Mouse (Mus musculus) heart, postnatal 0 days (tissue): ENCODE measurements around the gene Chtf18. TPM values are rescaled to one million over a fixed set of nuclear protein-coding genes. Genes with fewer than 3 reads are reported as not detected.

Experiments
- ATAC-seq: fragments of 200-750 bp; cut with Nextera tagmentation; 2 replicates; pipeline ENCODE4 v1.8.0; 2017; ENCODE audit warnings: low read depth, moderate number of reproducible peaks, moderate library complexity; ENCODE audit not compliant: insufficient read depth
- DNase-seq: peaks from one replicate; pipeline ENCODE4 v3.0.0-alpha.2; 2016; ENCODE audit warnings: low spot score
- H3K27ac ChIP-seq: fragments of 300-500 bp; sonication (generic); 2 replicates; pipeline ENCODE4 v1.5.1; 2014; ENCODE audit warnings: low read depth, mild to moderate bottlenecking
- H3K27me3 ChIP-seq: fragments of 300-500 bp; sonication (generic); 2 replicates; pipeline ENCODE4 v1.6.1; 2014; ENCODE audit warnings: low read length, mixed read lengths; ENCODE audit not compliant: control insufficient read depth, insufficient read depth
- H3K36me3 ChIP-seq: fragments of 300-500 bp; sonication (generic); replicated peaks from 2 replicates; pipeline ENCODE4 v1.6.1; 2014; ENCODE audit warnings: low read length, mixed read lengths; ENCODE audit not compliant: control insufficient read depth, insufficient read depth
- H3K4me1 ChIP-seq: fragments of 300-500 bp; sonication (generic); 2 replicates; pipeline ENCODE4 v1.6.1; 2014; ENCODE audit warnings: antibody characterized with exemption; ENCODE audit not compliant: control insufficient read depth, insufficient read depth
- H3K4me2 ChIP-seq: fragments of 300-500 bp; sonication (generic); 2 replicates; pipeline ENCODE4 v1.6.1; 2014; ENCODE audit warnings: low read depth, mild to moderate bottlenecking, low read length, moderate library complexity
- H3K4me3 ChIP-seq: fragments of 300-500 bp; sonication (generic); 2 replicates; pipeline ENCODE4 v1.5.1; 2014; ENCODE audit warnings: low read depth, low read length
- H3K9ac ChIP-seq: fragments of 300-500 bp; sonication (generic); replicated peaks from 2 replicates; pipeline ENCODE4 v1.6.1; 2014; ENCODE audit warnings: low read depth, low read length, mixed read lengths
- H3K9me3 ChIP-seq: fragments of 300-500 bp; sonication (generic); replicated peaks from 2 replicates; pipeline ENCODE4 v1.6.1; 2016; ENCODE audit warnings: low read length; ENCODE audit not compliant: control insufficient read depth
- CTCF ChIP-seq: IDR thresholded peaks from 2 replicates; pipeline ENCODE4 v1.5.1; 2016; ENCODE audit warnings: antibody characterized with exemption, control low read depth, low read depth
- EP300 ChIP-seq: IDR thresholded peaks from 2 replicates; pipeline ENCODE4 v1.6.1; 2016; ENCODE audit warnings: antibody characterized with exemption, low read depth
- WGBS: fragments of 180-500 bp; shearing (Covaris S2); extraction: QIAGEN DNeasy Blood & Tissue Kit; methylation state at CpG from one replicate; pipeline ENCODE4 v1.1.7; 2014; 5-methylcytosine and 5-hydroxymethylcytosine counted together
- polyA plus RNA-seq: library from polyadenylated mRNA; unstranded; fragments of >200 nt; fragmentation: Nextera tagmentation; extraction: Ambion mirVana; gene quantifications from 2 replicates; pipeline ENCODE4 v1.2.1, GENCODE M21; 2015
- total RNA-seq: library from RNA; depleted of rRNA; stranded (reverse); fragments of >200 nt; gene quantifications from 2 replicates; pipeline ENCODE4 v1.2.3, GENCODE M21; 2014; ENCODE audit warnings: low replicate concordance

The Chtf18 gene
- total and polyA plus RNA-seq, 2 experiments from 2014 or later: 3.9 to 9.1 TPM

- Histone ChIP-seq H3K4me1 (no peaks in the 10 kb centered on the region), H3K27ac (no peak overlapping the region), H3K9ac (no peak overlapping the region), H3K27me3 (no peaks in the 10 kb centered on the region), H3K4me2 (no peak overlapping the region), H3K9me3 (no peaks in the 10 kb centered on the region), H3K36me3 (no peaks in the 10 kb centered on the region), H3K4me3 (no peak overlapping the region)
- ATAC-seq (no peak), DNase-seq (no peak)
- TF ChIP-seq EP300 (no peak), CTCF (no peak)
- WGBS: 33% methylated on average over 4 of the region's 4 CpGs
Observed at GRCm38 (mm10) chr17:25755627-25756377, 28.6 kb upstream of the Chtf18 start.

- H3K27ac ChIP-seq: no peak overlapping the region
- no peaks in the 10 kb centered on the region for H3K9me3 ChIP-seq
- H3K9ac ChIP-seq: no peak overlapping the region
- H3K4me2 ChIP-seq: no peak overlapping the region
- no peaks in the 10 kb centered on the region for H3K4me1 ChIP-seq
- 71% methylated on average over 4 of the region's 4 CpGs for WGBS
- no peak for ATAC-seq
- TF ChIP-seq EP300 (no peak), CTCF (no peak)
- no peaks in the 10 kb centered on the region for H3K36me3 ChIP-seq
- H3K4me3 ChIP-seq: no peak overlapping the region
- no peak for DNase-seq
- no peaks in the 10 kb centered on the region for H3K27me3 ChIP-seq
Observed at GRCm38 (mm10) chr17:25755086-25755485, 27.9 kb upstream of the Chtf18 start.

GRCm38 (mm10) chr17:25754241-25754640 is 27.0 kb upstream of the Chtf18 start, which contains the start of gene Msln:
Gene Msln (minus strand): TSS chr17:25754378.
- H3K36me3 ChIP-seq: no peaks in the 10 kb centered on the region
- no peak for TF ChIP-seq CTCF
- TF ChIP-seq EP300: no peak
- H3K9ac ChIP-seq: no peak within 1 kb of the TSS
- no peak within 1 kb of the TSS for H3K4me2 ChIP-seq
- no peaks in the 10 kb centered on the region for H3K27me3 ChIP-seq
- no peak for DNase-seq
- no peak for ATAC-seq
- no peaks in the 10 kb centered on the region for H3K4me1 ChIP-seq
- H3K9me3 ChIP-seq: no peaks in the 10 kb centered on the region
- no peak within 1 kb of the TSS for H3K4me3 ChIP-seq
- 78% methylated on average over 9 of the region's 9 CpGs for WGBS
- H3K27ac ChIP-seq: no peak within 1 kb of the TSS

- 15% methylated on average over 5 of the region's 5 CpGs for WGBS
- ATAC-seq (no peak), DNase-seq (no peak)
- no peaks in the 10 kb centered on the region for H3K4me1 ChIP-seq
- H3K9me3 ChIP-seq: no peaks in the 10 kb centered on the region
- no peaks in the 10 kb centered on the region for H3K36me3 ChIP-seq
- TF ChIP-seq CTCF (no peak), EP300 (no peak)
- H3K4me3 ChIP-seq: no peak overlapping the region
- H3K27me3 ChIP-seq: no peaks in the 10 kb centered on the region
- no peak overlapping the region for H3K9ac ChIP-seq
- H3K4me2 ChIP-seq: no peak overlapping the region
- H3K27ac ChIP-seq: no peak overlapping the region
Observed at GRCm38 (mm10) chr17:25751446-25751845, 24.2 kb upstream of the Chtf18 start.

- Histone ChIP-seq H3K9ac (no peak overlapping the region), H3K4me2 (no peak overlapping the region), H3K4me1 (no peaks in the 10 kb centered on the region), H3K9me3 (no peaks in the 10 kb centered on the region), H3K36me3 (no peaks in the 10 kb centered on the region), H3K27ac (no peak overlapping the region), H3K27me3 (no peaks in the 10 kb centered on the region), H3K4me3 (no peak overlapping the region)
- DNase-seq: no peak
- WGBS: 75% methylated on average over 6 of the region's 6 CpGs
- TF ChIP-seq CTCF (no peak), EP300 (no peak)
- no peak for ATAC-seq
Observed at GRCm38 (mm10) chr17:25749314-25749713, 22.1 kb upstream of the Chtf18 start.

GRCm38 (mm10) chr17:25748238-25748637 is 21.0 kb upstream of the Chtf18 start:
- Histone ChIP-seq H3K4me2 (no peak overlapping the region), H3K36me3 (no peaks in the 10 kb centered on the region), H3K9ac (no peak overlapping the region), H3K4me3 (no peak overlapping the region), H3K4me1 (no peaks in the 10 kb centered on the region), H3K27me3 (no peaks in the 10 kb centered on the region), H3K9me3 (no peaks in the 10 kb centered on the region), H3K27ac (no peak overlapping the region)
- no peak for DNase-seq
- TF ChIP-seq CTCF (no peak), EP300 (no peak)
- ATAC-seq: no peak
- 84% methylated on average over 4 of the region's 4 CpGs for WGBS
